28 mouse cellular contexts compared by ENCODE assay signal in genomic region chr1:55701601-55702000, GRCm38 (mm10).
A peak's percentile ranks its signal among the peaks of the same experiment; 100 is the strongest.
DNase-seq lines count a peak whose midpoint lies in the region; ATAC-seq lines count a peak whose summit lies in the region.
"Had no signal": no experiment of that assay in that cellular context is flagged by ENCODE, and none has a peak within 500 bp of the region (broad histone marks: within the 10 kb centered on the region; RNA-seq: fewer than 3 reads in every experiment).

No protein-coding gene starts in this region.

- H3K4me2 ChIP-seq in forebrain, embryonic 15.5 days (replicated peaks), result no peak overlapping the region
- H3K4me2 ChIP-seq: embryonic facial prominence, embryonic 12.5 days; heart, embryonic 12.5 days; kidney, embryonic 15.5 days; limb, embryonic 15.5 days; liver, embryonic 13.5 days had no signal

- H3K4me1 ChIP-seq in forebrain, embryonic 10.5 days, result peaks cover 52% of the 10 kb centered on the region
- peaks cover 27% of the 10 kb centered on the region for H3K4me1 ChIP-seq in forebrain, embryonic 15.5 days
- H3K4me1 ChIP-seq: embryonic facial prominence, embryonic 12.5 days; heart, embryonic 12.5 days; limb, embryonic 15.5 days; liver, embryonic 13.5 days; megakaryocyte, embryonic 14.5 days had no signal

- ATAC-seq in forebrain, embryonic 15.5 days (replicated peaks), result no peak
- ATAC-seq: inflammation-experienced regulatory T-cells, adult 6 months; lung, postnatal 0 days had no signal

- H3K27me3 ChIP-seq in forebrain, embryonic 10.5 days (ENCODE audit: poor library complexity, severe bottlenecking), result peaks cover 14% of the 10 kb centered on the region
- H3K27me3 ChIP-seq in forebrain, embryonic 15.5 days, result no peaks in the 10 kb centered on the region
- H3K27me3 ChIP-seq: embryonic facial prominence, embryonic 12.5 days; heart, embryonic 12.5 days; kidney, embryonic 15.5 days; limb, embryonic 15.5 days; liver, embryonic 13.5 days; megakaryocyte, embryonic 14.5 days had no signal

- no peaks in the 10 kb centered on the region for H3K9me3 ChIP-seq in forebrain, embryonic 10.5 days
- no peaks in the 10 kb centered on the region for H3K9me3 ChIP-seq in forebrain, embryonic 15.5 days
- H3K9me3 ChIP-seq: embryonic facial prominence, embryonic 12.5 days; heart, embryonic 12.5 days; kidney, embryonic 15.5 days; limb, embryonic 10.5 days; limb, embryonic 15.5 days; liver, embryonic 13.5 days had no signal

- H3K27ac ChIP-seq in forebrain, embryonic 10.5 days, result peak overlapping the region; percentile 58; the same call in 1 of the 2 replicates
- H3K27ac ChIP-seq in forebrain, embryonic 15.5 days (replicated peaks), result no peak overlapping the region
- H3K27ac ChIP-seq: embryonic facial prominence, embryonic 12.5 days; heart, adult 2 months; kidney, embryonic 15.5 days; limb, embryonic 10.5 days; limb, embryonic 15.5 days; liver, embryonic 13.5 days had no signal

- H3K4me3 ChIP-seq in forebrain, embryonic 10.5 days, result no peak overlapping the region
- no peak overlapping the region for H3K4me3 ChIP-seq in forebrain, embryonic 15.5 days
- H3K4me3 ChIP-seq: embryonic facial prominence, embryonic 12.5 days; heart, adult 2 months; heart, embryonic 12.5 days; kidney, embryonic 15.5 days; limb, embryonic 10.5 days; limb, embryonic 15.5 days; liver, embryonic 13.5 days; megakaryocyte, embryonic 14.5 days had no signal

- WGBS in forebrain, embryonic 10.5 days, result 63% methylated on average over 6 of the region's 6 CpGs
- WGBS in forebrain, embryonic 15.5 days, result 56% methylated on average over 6 of the region's 6 CpGs

- no peak overlapping the region for H3K9ac ChIP-seq in forebrain, embryonic 15.5 days (replicated peaks)
- H3K9ac ChIP-seq: embryonic facial prominence, embryonic 12.5 days; heart, embryonic 12.5 days; kidney, embryonic 15.5 days; limb, embryonic 15.5 days; liver, embryonic 13.5 days had no signal

- no peaks in the 10 kb centered on the region for H3K36me3 ChIP-seq in forebrain, embryonic 10.5 days (replicated peaks)
- H3K36me3 ChIP-seq in forebrain, embryonic 15.5 days, result no peaks in the 10 kb centered on the region; the same call in 1 of the 2 replicates
- H3K36me3 ChIP-seq: embryonic facial prominence, embryonic 12.5 days; heart, embryonic 12.5 days; limb, embryonic 10.5 days; limb, embryonic 15.5 days; liver, embryonic 13.5 days had no signal

- no peak for DNase-seq in forebrain, embryonic 10.5 days (ENCODE audit: extremely low spot score, low spot score)
- peak; percentile 13 to 28 for DNase-seq in layer of hippocampus, postnatal 10 days (ENCODE audit: low spot score in 2 of 2)
- DNase-seq in layer of hippocampus, postnatal 14 days (ENCODE audit: low spot score in 2 of 2), result no peak
- peak; percentile 11 for DNase-seq in right cerebral cortex, postnatal 4 days
- no peak for DNase-seq in right cerebral cortex, postnatal 36 days (ENCODE audit: low spot score in 2 of 2)
- no peak for DNase-seq in kidney, adult 11 months
- DNase-seq in yolk sac, embryonic 10.5 days (ENCODE audit: low spot score), result no peak
- DNase-seq: adrenal gland, postnatal 36 days; cerebellum, adult 2 months; heart, adult 2 months; heart, postnatal 4 days; kidney, adult 18-20 months; kidney, postnatal 25 days; liver, embryonic 13.5 days; lung, adult 18-20 months; lung, postnatal 4 days; right cerebral cortex, postnatal 14 days; spleen, adult 18-20 months; thymus, postnatal 14 days had no signal

Comparison
In these comparisons a context has a peak if more than half of its experiments do, and no peak if none do; other contexts are left out.
1. DNase-seq: peak in layer of hippocampus, postnatal 10 days (2 of 2) and right cerebral cortex, postnatal 4 days (single experiment); none in forebrain, embryonic 10.5 days (single experiment), layer of hippocampus, postnatal 14 days (0 of 2), right cerebral cortex, postnatal 36 days (0 of 2), kidney, adult 11 months (single experiment) and yolk sac, embryonic 10.5 days (single experiment).